Mouse (Mus musculus) limb, embryonic 15.5 days (tissue): ENCODE measurements around the gene Fyn. TPM values are rescaled to one million over a fixed set of nuclear protein-coding genes. Genes with fewer than 3 reads are reported as not detected.

Source experiments
- ATAC-seq: fragments of 200-750 bp; cut with Nextera tagmentation; 2 replicates; pipeline ENCODE4 v1.8.0; 2017; ENCODE audit warnings: low read depth, moderate TSS enrichment; ENCODE audit not compliant: insufficient number of reproducible peaks, low FRiP score, low TSS enrichment
- H3K27ac ChIP-seq: fragments of 300-500 bp; sonication (generic); 2 replicates; pipeline ENCODE4 v1.5.1; 2015; ENCODE audit warnings: moderate library complexity, mild to moderate bottlenecking, inconsistent platforms
- H3K27me3 ChIP-seq: fragments of 300-500 bp; sonication (generic); 2 replicates; pipeline ENCODE4 v1.6.1; 2015; ENCODE audit warnings: inconsistent platforms
- H3K36me3 ChIP-seq: fragments of 300-500 bp; sonication (generic); 2 replicates; pipeline ENCODE4 v1.6.1; 2015; ENCODE audit warnings: inconsistent platforms
- H3K4me1 ChIP-seq: fragments of 300-500 bp; sonication (generic); 2 replicates; pipeline ENCODE4 v1.6.1; 2015; ENCODE audit warnings: inconsistent platforms
- H3K4me2 ChIP-seq: fragments of 300-500 bp; sonication (generic); 2 replicates; pipeline ENCODE4 v1.6.1; 2015; ENCODE audit warnings: mild to moderate bottlenecking, inconsistent platforms
- H3K4me3 ChIP-seq: fragments of 300-500 bp; sonication (generic); 2 replicates; pipeline ENCODE4 v1.5.1; 2015; ENCODE audit warnings: mild to moderate bottlenecking, inconsistent platforms
- H3K9ac ChIP-seq: fragments of 300-500 bp; sonication (generic); 2 replicates; pipeline ENCODE4 v1.6.1; 2015; ENCODE audit warnings: inconsistent platforms
- H3K9me3 ChIP-seq: fragments of 300-500 bp; sonication (generic); 2 replicates; pipeline ENCODE4 v1.6.1; 2016; ENCODE audit warnings: inconsistent platforms
- WGBS: fragments of 180-500 bp; shearing (Covaris S2); methylation state at CpG from one replicate; pipeline ENCODE4 v1.1.7; 2015; 5-methylcytosine and 5-hydroxymethylcytosine counted together
- polyA plus RNA-seq: library from polyadenylated mRNA; unstranded; fragments of >200 nt; fragmentation: Nextera tagmentation; extraction: Ambion mirVana; gene quantifications from 2 replicates; pipeline ENCODE4 v1.2.1, GENCODE M21; 2015

Fyn gene
- polyA plus RNA-seq, 1 experiment from 2014 or later, result 38.6 TPM

DNA sequence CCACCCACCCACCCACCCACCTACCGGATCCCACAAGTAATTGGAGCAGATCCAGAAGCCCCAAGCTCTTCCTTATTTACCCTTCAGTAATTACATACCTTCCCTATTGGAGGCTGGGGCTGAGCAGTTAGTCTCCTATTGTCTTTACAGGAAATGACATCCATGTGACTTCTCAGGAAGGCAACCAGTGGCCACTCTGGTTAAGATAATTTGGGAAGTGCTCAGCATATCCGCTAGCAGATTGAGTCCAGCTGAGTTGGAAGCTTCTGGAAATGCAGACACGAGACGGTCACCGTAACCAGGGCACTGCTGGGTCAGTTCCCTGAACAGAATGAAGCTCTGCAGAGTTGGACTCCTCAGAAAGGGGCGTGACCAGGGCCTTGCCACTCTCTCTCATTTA lies 82.4 kb downstream of the Fyn start:
- Histone ChIP-seq H3K4me3 (no peak overlapping the region), H3K36me3 (no peaks in the 10 kb centered on the region), H3K9me3 (no peaks in the 10 kb centered on the region), H3K4me2 (no peak overlapping the region), H3K4me1 (peaks cover 24% of the 10 kb centered on the region), H3K27me3 (no peaks in the 10 kb centered on the region), H3K27ac (0 out of 2 replicates have a peak overlapping the region, but pooled peaks have one; percentile 33), H3K9ac (no peak overlapping the region)
- WGBS, result 55% methylated on average over 6 of the region's 6 CpGs
- ATAC-seq, result no peak

DNA sequence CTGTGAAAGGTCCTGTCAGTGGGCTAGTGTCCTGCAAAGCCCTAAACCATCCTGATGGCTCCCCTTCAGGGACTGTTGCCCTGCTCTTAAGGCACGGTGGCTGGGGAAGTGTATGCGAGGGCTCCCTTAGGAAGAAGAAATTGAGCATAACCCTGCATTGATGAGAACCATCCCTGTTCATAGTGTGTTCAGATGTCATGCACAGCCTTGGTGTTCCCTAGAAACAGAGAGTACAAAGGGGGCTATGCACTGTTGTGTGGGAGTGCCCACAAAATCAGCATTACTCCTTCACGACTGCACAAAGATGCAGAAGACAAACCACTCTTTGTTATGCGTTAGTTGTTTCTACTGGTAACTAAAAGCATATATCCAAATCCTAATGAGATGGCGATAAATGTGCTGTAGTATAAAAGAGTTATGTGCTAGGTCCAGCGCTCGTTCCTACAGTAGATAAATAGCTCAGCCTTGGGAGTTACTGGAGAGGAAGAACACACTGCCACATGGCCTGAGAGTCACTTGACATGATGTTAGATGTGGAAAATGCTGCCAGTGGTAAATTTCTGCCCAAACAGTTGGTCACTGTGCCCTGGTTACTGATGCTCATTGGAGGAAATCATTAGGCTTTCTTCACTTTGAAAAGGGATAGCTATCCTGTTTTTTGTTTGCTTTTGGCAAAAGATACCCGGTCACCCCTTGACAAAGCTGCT lies 83.4 kb downstream of the Fyn start:
- H3K4me1 ChIP-seq, result peaks cover 27% of the 10 kb centered on the region
- no peak overlapping the region for H3K4me3 ChIP-seq
- H3K9ac ChIP-seq, result no peak overlapping the region
- no peaks in the 10 kb centered on the region for H3K36me3 ChIP-seq
- no peaks in the 10 kb centered on the region for H3K9me3 ChIP-seq
- no peak overlapping the region for H3K27ac ChIP-seq
- WGBS, result 75% methylated on average over 8 of the region's 8 CpGs
- H3K27me3 ChIP-seq, result no peaks in the 10 kb centered on the region
- no peak for ATAC-seq
- no peak overlapping the region for H3K4me2 ChIP-seq

- ATAC-seq, result no peak
- no peak overlapping the region for H3K27ac ChIP-seq
- H3K36me3 ChIP-seq, result no peaks in the 10 kb centered on the region
- H3K9ac ChIP-seq, result no peak overlapping the region
- WGBS, result 54% methylated on average over 4 of the region's 4 CpGs
- H3K9me3 ChIP-seq, result no peaks in the 10 kb centered on the region
- H3K4me1 ChIP-seq, result peaks cover 32% of the 10 kb centered on the region
- H3K4me3 ChIP-seq, result no peak overlapping the region
- H3K27me3 ChIP-seq, result no peaks in the 10 kb centered on the region
- H3K4me2 ChIP-seq, result no peak overlapping the region
Observed at GRCm38 (mm10) chr10:39455344-39455743, 86.7 kb downstream of the Fyn start.

DNA sequence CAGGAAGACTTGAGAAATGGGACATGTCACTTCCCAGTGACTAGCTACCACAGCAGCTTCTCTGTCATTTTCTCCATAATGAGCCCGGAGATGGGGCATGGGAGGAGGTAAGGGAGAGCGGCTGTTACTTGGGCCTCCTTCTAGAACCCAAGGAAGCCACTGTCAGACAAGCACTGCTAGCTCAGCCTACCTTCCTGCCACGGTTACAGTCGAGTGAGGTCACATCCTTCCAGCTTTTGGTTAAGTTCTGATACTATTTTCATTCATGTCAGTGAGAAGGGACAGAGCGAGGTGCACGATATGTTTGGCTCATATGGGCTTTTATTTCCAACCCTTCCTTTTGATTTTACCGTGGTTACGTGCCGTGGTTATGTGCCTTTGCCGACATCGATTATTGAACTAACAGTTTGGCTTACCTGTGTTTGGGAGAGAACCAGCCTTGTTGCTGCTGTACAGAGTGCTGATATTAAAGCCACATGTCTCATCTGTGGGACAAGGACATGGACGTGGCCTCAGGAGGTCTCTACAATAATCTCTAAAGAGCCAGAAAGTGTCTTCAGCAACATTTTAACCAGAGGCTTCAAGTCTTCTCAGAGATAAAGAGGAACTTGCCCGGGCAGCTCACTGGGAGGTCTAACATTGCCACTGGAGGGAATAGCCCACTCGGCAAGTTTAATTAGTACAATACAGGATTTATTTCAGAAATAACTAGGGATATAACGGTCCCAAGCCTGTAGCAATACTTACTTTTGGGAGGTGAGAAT lies 87.4 kb downstream of the Fyn start:
- no peak overlapping the region for H3K4me2 ChIP-seq
- no peak overlapping the region for H3K4me3 ChIP-seq
- H3K27ac ChIP-seq, result no peak overlapping the region
- peaks cover 28% of the 10 kb centered on the region for H3K4me1 ChIP-seq
- H3K27me3 ChIP-seq, result no peaks in the 10 kb centered on the region
- H3K9ac ChIP-seq, result no peak overlapping the region
- H3K9me3 ChIP-seq, result no peaks in the 10 kb centered on the region
- WGBS, result 71% methylated on average over 15 of the region's 15 CpGs
- H3K36me3 ChIP-seq, result no peaks in the 10 kb centered on the region
- ATAC-seq, result no peak

GRCm38 (mm10) chr10:39456776-39457175 lies 88.1 kb downstream of the Fyn start:
- H3K4me1 ChIP-seq, result peaks cover 24% of the 10 kb centered on the region
- 90% methylated on average over 6 of the region's 6 CpGs for WGBS
- no peak for ATAC-seq

DNA sequence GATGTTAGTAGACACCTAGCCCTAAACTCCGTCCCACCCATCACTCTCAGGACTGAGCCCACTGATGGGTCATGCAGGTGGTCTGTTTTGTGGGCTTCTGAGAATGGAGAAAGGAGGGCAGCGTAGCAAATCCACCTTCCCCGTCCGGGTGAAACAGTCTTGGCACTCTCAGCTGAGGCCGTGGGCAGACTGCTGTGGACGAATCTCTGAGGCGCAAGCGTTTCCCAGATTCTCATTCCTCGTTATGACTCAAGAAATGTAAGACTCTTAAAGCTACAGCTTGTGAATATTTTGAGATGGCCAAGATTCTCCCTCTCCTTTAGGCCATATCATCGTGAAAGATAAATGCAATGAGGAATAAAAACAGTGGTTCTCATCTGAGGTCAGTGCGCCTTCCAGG lies 88.6 kb downstream of the Fyn start:
- no peaks in the 10 kb centered on the region for H3K9me3 ChIP-seq
- no peak for ATAC-seq
- WGBS, result 82% methylated on average over 11 of the region's 11 CpGs
- peaks cover 29% of the 10 kb centered on the region for H3K4me1 ChIP-seq
- H3K9ac ChIP-seq, result no peak overlapping the region
- H3K4me3 ChIP-seq, result no peak overlapping the region
- H3K4me2 ChIP-seq, result no peak overlapping the region
- H3K27me3 ChIP-seq, result no peaks in the 10 kb centered on the region
- H3K27ac ChIP-seq, result no peak overlapping the region
- H3K36me3 ChIP-seq, result no peaks in the 10 kb centered on the region

More at GRCm38 (mm10) chr10:39456776-39457175, 88.1 kb downstream of the Fyn start:
- Histone ChIP-seq H3K27me3 (no peaks in the 10 kb centered on the region), H3K9ac (no peak overlapping the region), H3K4me2 (no peak overlapping the region), H3K9me3 (no peaks in the 10 kb centered on the region), H3K36me3 (no peaks in the 10 kb centered on the region), H3K27ac (no peak overlapping the region), H3K4me3 (no peak overlapping the region)

GRCm38 (mm10) chr10:39458766-39459699 lies 90.4 kb downstream of the Fyn start:
- H3K27ac ChIP-seq, result peak overlapping the region; percentile 50; the same call in 1 of the 2 replicates

DNA sequence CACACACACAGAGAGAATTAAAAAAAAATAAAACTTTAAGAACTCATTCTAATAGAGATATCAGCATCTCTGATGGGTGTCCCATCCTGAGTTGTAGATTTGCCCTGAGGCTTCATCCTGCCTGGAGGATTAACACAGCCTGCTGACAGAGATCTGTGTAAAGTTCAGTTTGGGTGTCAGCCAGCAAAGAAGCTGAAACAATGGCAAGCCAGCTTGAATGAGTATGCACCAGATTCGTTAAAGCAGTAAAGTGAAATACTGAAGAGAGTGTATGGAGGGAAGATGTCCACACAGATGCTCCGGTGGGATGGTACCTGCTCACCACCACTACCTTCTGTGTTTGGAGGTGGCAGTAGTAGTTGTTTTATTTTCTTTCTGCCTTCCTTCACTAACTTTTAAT lies 92.0 kb downstream of the Fyn start:
- ATAC-seq, result no peak
- no peaks in the 10 kb centered on the region for H3K27me3 ChIP-seq
- no peaks in the 10 kb centered on the region for H3K36me3 ChIP-seq
- H3K9ac ChIP-seq, result no peak overlapping the region
- H3K4me1 ChIP-seq, result peaks cover 35% of the 10 kb centered on the region
- H3K9me3 ChIP-seq, result no peaks in the 10 kb centered on the region
- no peak overlapping the region for H3K27ac ChIP-seq
- no peak overlapping the region for H3K4me2 ChIP-seq
- H3K4me3 ChIP-seq, result no peak overlapping the region
- WGBS, result 69% methylated on average over 2 of the region's 2 CpGs

More at GRCm38 (mm10) chr10:39458766-39459699, 90.4 kb downstream of the Fyn start:
- 0 out of 2 replicates have a peak, but pooled peaks have one; percentile 32 for ATAC-seq
- no peaks in the 10 kb centered on the region for H3K36me3 ChIP-seq
- H3K4me2 ChIP-seq, result no peak overlapping the region
- H3K9me3 ChIP-seq, result no peaks in the 10 kb centered on the region
- peaks cover 35% of the 10 kb centered on the region for H3K4me1 ChIP-seq
- no peaks in the 10 kb centered on the region for H3K27me3 ChIP-seq
- H3K9ac ChIP-seq, result no peak overlapping the region
- H3K4me3 ChIP-seq, result no peak overlapping the region
- WGBS, result 61% methylated on average over 13 of the region's 13 CpGs

DNA sequence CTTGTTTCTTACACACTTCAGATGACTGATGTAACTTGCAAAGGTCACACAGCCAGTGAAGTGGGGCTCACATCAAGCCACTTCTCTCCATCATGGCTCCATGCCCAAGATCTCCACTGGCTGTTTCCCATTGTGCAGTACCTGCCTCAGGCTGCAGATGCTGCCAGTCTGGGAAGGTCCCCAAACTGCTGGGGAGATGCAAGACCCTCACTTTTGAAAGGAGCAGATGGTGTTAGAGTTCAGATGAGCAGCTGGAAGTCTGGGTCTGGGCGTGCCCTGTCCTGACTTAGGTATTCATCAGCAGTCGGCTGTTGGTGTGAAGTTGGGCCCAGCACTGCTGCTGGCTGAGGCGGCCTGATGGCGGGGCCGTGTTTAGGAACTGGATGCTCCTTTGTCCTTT lies 93.3 kb downstream of the Fyn start:
- Histone ChIP-seq H3K9ac (no peak overlapping the region), H3K27ac (no peak overlapping the region), H3K4me1 (peaks cover 34% of the 10 kb centered on the region), H3K4me2 (no peak overlapping the region), H3K36me3 (no peaks in the 10 kb centered on the region), H3K27me3 (no peaks in the 10 kb centered on the region), H3K4me3 (no peak overlapping the region), H3K9me3 (no peaks in the 10 kb centered on the region)
- ATAC-seq, result no peak
- WGBS, result 42% methylated on average over 5 of the region's 5 CpGs

DNA sequence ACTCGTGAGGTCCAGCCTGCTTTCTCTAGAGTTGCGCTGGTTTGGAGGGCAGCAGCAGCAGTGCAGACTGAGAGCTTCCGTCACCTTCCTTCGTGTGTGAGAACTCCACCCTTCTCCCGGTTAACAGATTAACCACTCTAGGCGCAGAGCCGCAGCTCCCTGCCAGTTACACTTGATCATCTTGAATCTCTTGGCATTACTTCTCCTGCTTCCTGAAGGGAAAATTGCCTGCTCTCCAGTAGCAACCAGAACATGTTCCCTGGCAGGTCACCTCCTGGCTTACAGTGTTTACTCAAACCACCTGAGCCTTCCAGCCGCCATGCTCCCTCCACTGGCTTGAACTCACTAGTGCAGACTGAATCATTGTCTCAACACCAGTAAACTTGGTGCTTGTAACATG lies 94.1 kb downstream of the Fyn start:
- peak overlapping the region; percentile 51 for H3K27ac ChIP-seq

GRCm38 (mm10) chr10:39464383-39464782 lies 95.7 kb downstream of the Fyn start:
- no peaks in the 10 kb centered on the region for H3K9me3 ChIP-seq
- H3K4me2 ChIP-seq, result no peak overlapping the region
- H3K4me1 ChIP-seq, result peaks cover 23% of the 10 kb centered on the region
- ATAC-seq, result no peak
- H3K4me3 ChIP-seq, result no peak overlapping the region
- H3K27ac ChIP-seq, result no peak overlapping the region
- H3K9ac ChIP-seq, result no peak overlapping the region
- no peaks in the 10 kb centered on the region for H3K36me3 ChIP-seq
- no peaks in the 10 kb centered on the region for H3K27me3 ChIP-seq
- 87% methylated on average over 5 of the region's 5 CpGs for WGBS

More for the DNA sequence above, 94.1 kb downstream of the Fyn start:
- ATAC-seq, result no peak
- H3K9ac ChIP-seq, result no peak overlapping the region
- H3K9me3 ChIP-seq, result no peaks in the 10 kb centered on the region
- H3K4me3 ChIP-seq, result no peak overlapping the region
- WGBS, result 56% methylated on average over 8 of the region's 8 CpGs
- H3K4me1 ChIP-seq, result peaks cover 33% of the 10 kb centered on the region
- no peaks in the 10 kb centered on the region for H3K36me3 ChIP-seq
- no peaks in the 10 kb centered on the region for H3K27me3 ChIP-seq
- no peak overlapping the region for H3K4me2 ChIP-seq
